Mouse (Mus musculus): ENCODE data around the gene Tprn.

Gene Tprn

DNA sequence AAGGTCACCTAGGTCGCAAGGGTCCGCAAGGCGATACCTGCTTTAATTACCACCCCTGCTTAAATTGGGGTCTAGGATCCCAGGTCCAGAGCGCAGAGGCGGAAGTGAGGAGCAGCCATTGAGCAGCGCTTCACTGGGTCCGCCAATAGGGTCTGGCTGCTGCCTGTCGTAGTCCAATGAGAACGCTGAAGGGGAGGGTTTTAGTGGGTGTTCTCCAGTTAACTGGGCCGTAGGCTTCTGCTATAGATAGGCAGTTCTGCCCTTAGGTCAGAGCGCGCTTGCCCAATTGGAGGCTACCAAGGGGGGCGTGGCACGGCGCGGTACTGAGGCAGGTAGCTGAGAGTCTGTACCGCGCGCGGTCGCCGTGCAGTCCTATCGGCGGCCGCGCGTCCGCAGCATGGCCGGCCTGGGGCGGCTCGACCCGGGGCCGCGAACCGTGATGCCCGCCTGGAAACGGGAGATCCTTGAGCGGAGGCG lies at the start of gene Tprn:
Gene Tprn, plus strand, starts transcription at position 328 of the 477 bp plus-strand sequence.
- peak; percentile 99 for DNase-seq (ENCODE audit: extremely low read depth, low read depth)

DNA sequence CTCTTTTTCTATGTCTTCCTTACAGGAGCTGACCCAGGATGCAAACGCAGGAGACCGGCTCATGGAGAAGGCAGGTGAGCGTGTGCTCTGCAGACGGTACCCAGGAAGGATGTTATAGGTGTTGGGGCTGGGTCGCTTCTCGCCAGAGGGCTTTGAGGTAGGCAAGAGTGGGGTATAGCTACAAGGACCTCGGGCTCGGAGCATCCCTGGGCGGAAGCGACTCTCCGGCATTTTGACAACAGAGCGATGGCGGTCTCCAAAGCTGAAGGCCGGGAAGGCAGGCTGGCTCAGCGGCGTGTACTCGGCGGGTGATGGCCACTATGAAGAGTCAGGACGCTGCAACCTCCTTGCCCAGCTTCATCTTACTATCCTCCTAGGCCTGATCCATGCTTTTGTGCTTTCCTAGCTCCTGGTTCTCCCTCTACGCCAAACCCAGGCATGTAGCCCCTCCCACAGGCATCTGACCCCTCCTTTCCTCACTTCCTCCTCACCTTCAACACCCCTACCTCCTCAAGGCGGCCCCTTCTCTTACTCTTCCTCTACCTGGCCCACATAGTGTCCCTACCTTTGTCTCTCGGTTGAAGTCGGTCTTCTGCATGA lies 49.1 kb upstream of the Tprn start:
- DNase-seq (ENCODE audit: extremely low read depth, low read depth): no peak

DNA sequence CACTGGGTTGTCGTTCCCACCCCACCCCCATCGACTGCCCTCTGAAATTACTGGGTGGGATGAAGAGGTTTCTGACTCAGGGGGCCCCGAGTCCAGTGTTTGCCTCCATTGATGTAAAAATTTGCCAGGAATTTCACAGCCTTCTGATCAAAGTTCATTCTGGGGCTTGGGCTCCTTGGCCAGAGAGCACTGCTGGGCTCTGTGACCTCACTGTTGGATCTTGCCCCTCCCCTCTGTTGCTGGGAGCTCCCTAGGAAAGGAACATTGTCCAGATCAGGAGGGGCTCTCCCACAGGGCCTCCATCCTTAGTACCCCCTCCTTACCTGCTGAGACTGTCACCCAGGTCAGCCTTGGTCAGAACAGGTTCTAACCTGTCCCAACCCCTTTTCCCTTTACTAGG lies 48.0 kb upstream of the Tprn start, which contains the start of gene Stpg3:
Gene Stpg3, minus strand, starts transcription at position 194 of the 400 bp plus-strand sequence.
- DNase-seq (ENCODE audit: extremely low read depth, low read depth): no peak

DNA sequence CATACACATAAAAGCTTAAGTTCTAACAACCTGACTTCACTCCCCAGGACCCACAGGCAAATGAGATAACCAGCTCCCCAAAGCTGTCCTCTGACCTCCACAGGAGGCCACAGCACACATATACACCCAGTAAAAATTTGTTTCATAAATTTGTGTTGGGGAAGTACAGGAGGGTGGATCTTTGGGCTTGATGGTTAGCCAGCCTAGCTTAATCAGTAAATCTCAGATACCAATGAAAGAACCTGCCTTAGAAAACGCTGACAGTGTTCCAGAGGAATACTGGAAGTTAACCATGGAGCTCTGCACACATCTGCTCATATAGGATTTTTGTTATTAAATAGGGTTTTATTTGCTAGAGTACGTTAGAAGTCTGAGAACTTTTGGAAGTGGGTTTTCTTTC lies 44.8 kb upstream of the Tprn start:
- no peak for DNase-seq (ENCODE audit: extremely low read depth, low read depth)

DNA sequence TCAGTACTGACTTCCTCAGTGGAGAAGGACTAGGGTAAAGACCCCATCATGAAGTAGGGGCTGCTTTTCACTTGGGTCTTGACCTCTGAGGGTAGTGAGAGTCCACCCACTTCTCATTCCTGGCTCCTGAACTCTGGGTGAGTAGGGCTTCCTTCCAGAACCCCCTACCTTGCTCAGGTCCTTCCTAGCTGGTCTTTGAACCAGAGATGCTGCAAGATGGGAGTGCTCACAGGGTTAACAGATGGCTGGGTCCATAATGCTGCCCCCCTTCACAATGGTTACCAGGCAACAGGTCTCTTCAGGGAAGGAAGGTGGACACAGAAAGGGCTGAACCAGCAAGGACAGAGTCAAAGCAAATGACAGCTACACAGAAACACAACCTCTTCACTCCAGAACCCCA lies 44.0 kb upstream of the Tprn start, which contains the start of gene Fam166a:
Gene Fam166a, plus strand, starts transcription at position 301 of the 400 bp plus-strand sequence.
- DNase-seq (ENCODE audit: extremely low read depth, low read depth): no peak

DNA sequence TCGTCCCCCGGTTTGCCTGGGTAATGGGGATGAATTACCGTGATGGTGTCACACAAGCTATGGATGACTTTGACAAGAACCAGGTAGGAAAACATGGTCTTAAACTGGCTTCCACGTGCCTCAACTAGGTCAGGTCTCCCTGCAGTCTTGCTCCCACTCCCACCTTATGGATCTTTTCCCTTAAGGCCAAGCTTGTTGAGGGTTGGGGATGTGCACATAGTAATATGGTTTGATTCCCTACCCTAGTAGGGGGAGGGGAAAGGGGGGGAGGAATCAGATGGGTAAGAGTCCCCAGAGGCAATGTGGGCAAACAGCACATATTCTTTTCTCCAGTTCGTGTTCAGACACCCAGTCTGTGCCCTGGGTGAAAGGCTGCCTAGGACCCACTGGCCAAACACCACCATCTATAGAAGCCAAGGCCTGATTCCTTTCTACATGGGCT lies 41.1 kb upstream of the Tprn start:
- no peak for DNase-seq (ENCODE audit: extremely low read depth, low read depth)

DNA sequence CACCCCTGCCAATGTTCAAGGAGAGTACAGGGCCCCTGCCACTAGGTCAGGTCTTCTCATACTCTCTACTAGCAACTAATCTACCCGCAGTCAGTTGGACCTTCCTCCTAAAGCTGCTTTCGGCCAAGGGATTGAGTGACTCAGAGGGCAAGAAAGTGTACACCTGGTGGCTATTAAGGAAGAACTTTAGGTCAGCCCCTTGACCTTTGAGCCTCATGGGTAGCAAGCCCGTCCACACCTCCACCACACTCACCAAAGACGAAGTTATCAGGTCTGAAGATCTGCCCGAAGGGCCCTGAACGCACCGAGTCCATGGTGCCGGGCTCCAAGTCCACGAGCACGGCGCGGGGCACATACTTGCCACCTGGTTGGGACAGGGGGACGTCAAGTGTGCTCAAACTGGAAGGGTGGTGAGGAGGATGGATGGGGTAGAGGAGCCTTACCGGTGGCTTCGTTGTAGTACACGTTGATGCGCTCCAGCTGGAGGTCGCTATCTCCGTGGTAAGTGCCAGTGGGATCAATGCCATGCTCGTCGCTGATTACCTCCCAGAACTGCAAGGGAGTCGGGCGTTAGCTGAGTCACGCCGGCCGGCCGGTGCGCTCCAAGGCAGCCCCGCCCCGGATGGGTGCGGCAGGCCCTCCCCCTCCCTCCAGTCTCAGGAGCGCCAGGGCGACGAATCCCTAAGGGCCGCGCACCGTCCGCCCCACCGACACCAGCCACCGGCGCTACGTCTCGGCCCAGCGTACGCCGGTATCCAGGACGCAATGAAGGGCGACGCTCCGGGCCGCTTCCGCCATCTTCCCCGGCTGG lies 38.5 kb upstream of the Tprn start:
- DNase-seq (ENCODE audit: extremely low read depth, low read depth): peak; percentile 65

DNA sequence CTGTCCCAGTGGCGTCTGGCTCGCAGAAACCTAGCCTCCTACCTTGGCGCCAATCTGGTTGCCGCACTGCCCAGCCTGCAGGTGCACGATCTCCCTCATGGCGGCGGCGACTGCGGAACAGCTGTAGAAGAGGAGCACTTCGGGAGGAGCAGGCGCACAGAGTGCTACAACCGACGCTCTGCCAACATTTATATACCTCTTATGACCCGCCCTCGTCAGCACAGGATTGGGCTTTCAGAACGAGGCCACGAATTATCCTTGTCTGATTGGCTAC lies 38.0 kb upstream of the Tprn start, which contains the start of gene Tubb4b:
Gene Tubb4b, minus strand, starts transcription at position 211 of the 274 bp plus-strand sequence.
- DNase-seq (ENCODE audit: extremely low read depth, low read depth): no peak

DNA sequence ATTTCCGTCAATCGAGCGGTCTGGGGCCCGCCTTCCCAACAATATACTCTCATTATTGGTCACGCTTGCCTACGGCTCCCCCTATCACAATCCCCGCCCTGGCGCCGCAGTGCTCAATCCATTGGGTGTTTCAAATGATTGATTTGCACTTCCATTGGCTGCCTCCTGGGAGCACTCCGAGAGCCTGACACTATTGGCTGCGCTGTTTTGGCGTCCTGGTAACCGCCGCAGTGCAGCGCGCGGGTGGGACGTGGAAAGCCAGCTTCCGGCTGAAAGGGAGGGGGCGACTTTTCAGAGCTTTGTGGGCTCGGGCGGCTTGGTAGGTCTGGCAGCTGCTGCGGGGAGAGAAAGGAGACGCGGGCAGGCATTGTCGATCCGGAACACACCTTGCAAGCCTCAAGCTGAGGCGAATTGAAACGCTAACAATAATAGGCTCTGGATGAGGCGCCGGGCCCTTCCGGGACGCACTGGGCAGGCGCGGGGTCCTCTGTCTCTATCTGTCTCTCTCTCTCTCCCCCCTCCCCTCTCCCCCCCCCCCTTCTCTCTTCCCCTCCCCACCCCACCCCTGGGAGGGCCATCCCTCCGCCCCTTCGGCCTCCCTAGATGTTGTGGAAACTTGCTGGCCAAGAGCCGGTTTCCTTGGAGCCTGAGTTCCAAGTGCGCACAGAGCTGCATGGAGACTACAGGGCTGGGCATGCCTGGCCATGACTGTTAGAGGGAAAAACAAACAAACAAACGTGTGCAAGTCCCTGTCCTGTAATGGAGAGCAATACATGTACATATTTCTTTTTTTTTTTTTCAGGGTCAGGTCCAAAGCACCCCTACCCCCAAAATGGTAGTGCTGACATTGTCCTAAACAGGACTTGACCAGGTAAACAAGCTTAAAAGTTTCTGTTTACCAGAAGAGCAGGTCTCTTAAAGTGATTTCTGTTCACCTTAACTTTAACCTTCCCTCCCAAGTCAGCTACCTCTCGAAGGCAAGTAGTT lies 37.4 kb upstream of the Tprn start:
- DNase-seq (ENCODE audit: extremely low read depth, low read depth): peak; percentile 99

DNA sequence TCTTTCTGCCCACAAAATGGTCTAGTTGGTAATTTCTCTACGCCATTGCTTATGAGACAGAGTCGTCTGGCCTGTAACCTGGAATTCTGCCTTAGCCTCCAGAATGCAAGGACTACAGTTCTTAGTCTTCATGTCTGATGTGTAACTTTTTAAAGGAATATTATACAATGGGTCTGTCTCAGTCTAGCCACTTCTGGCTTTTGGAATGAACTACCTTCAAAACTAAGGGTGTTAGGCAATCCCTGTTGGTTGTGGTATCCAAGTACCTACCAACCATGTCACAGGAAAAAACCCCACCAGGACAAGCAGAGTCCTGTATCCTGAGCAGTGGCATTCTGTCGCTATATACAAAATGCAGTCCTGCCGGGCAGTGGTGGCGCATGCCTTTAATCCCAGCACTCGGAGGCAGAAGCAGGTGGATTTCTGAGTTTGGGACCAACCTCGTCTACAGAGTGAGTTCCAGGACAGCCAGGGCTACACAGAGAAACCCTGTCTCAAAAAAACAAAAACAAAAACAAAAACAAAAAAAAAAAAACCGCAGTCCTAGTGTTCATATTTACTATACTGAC lies 36.5 kb upstream of the Tprn start:
- no peak for DNase-seq (ENCODE audit: extremely low read depth, low read depth)

DNA sequence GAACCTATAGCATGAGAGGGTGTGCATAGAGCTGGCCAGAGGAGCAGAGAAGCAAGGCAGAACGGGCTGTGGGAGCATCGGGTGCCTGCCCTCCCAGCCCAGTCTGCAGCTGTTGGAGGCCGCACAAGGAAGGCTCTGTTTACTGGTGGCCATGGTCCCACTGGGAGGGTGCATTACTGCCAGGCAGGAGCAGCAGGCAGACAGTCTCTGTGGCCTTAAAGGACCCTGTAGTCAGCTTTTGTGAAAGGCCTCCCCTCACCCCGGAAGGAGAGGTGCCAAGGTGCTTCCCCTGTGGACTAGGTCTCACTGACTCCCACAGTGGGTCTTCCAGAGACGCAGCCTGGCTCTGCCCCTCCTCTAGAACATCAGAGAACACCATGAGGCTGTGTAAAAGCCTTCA lies 35.6 kb upstream of the Tprn start:
- no peak for DNase-seq (ENCODE audit: extremely low read depth, low read depth)

DNA sequence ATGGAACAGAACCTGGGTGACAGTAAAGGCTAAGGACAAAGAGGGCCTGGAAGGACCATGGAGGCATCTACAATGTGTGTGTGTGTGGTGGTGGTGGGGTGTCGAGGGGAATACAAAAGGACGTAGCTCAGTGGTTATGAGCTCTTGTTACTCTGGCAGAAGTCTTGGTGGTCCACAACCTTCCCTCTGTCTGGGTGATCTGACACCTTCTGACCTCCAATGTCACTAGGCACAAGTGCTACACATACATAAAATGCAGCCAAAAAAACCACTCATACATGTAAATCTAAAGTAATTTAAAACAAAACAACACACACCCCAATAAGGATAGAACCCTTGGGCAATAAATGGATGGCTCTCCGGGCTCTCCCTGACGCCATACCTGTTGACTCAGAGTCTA lies 35.0 kb upstream of the Tprn start:
- no peak for DNase-seq (ENCODE audit: extremely low read depth, low read depth)

DNA sequence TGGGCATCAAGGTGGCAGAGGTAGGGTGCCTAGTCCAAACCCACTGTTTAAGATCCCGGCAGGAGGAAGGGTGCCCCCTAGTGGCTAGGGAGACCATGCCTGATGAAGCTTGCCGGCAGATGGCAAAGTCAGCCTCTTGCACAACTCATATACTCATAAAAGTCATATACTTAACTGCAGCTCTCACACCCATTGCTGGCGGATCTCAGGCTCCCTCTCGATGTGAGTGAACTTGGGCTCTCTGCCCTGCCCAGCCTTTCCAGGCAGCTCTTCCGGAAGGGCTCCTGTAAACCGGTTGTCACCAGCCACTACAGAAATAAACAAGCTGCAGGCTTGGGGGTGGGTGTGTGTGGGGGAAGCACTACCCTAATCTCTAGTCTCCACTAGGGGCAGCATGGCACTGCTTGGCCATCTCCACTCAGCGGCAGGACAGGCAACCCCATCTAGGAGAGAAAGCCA lies 34.0 kb upstream of the Tprn start:
- DNase-seq (ENCODE audit: extremely low read depth, low read depth): peak; percentile 84

DNA sequence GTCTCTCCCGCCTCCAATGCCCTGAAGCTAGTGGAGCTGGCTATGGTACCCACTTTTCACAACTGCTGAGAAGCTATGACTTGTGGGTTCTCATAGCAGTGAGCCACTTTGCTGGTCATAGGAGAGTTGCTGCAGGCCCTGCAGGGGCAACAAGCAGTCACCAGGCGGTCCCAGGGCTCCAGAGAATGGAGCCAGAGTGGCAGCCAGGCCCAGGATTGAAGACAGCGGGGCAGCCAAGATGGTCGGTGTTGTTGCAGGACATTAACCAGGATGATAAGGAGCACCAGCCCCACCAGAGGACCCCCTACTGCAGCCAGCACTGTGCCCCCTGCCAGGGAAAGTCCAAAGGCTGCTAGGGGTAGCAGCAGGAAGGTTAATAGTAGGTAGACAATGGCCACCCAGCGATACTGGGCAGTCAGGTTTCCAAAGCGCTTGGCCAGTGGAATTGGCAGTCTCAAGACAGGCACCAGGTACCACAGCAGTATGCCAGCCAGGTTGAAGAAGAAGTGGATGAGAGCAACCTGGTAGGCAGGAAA lies 33.4 kb upstream of the Tprn start:
- no peak for DNase-seq (ENCODE audit: extremely low read depth, low read depth)

DNA sequence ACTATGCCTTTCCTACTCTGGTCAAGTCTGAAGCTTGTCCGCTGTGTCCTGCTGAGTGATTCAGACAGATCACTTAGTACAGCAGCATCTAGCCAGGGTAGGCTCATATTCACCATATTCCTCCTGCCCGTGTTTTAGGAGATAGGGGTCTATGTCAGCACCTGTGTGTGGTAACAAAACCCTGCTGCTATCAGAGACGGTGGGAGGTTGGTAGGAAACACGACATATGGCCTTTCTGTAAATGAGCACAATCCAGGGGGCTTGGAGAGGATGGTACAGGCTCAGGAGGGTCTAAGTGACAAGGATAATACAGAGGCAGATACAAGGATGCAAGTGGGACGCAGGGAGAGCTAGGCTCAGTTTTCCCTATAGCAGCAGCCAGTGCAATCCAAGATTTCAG lies 32.8 kb upstream of the Tprn start:
- DNase-seq (ENCODE audit: extremely low read depth, low read depth): no peak

DNA sequence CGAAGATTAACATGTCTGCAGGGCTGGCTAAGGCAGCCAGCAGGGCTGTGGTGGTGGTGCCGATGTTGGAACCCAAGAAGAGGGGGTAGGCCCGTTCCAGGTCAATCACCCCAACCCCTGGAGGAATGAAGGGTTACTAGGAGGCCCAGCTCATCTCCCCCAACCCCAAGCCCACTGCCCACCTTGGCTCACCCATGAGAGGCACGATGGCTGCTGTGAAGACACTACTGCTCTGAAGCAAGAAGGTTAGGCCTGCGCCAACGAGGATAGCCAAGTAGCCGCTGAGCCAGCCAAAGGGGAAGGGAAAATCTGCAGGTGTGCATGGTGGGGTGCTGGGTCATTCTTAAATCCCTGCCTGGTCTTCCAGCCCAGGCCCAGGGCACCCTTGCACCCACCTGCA lies 31.8 kb upstream of the Tprn start:
- no peak for DNase-seq (ENCODE audit: extremely low read depth, low read depth)

DNA sequence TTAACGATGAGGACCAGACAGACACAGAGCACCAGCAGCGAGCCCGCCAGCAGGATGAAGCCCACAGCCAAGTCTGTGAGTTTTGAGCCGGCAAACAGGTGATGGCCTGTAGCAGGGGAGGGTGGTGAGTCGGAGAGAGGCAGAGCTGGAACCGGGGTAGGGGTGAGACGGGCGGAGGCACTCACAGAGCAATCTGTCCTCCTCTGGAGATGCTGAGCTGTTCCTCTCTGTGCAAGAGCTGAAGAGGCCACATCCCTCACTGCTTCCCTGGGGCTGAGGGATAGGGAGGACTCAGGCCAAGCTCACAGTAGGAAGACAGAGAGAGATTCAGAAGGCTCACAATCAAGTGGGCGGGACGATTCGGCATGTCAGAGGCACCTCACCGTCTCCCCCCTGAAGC lies 31.4 kb upstream of the Tprn start:
- DNase-seq (ENCODE audit: extremely low read depth, low read depth): no peak

DNA sequence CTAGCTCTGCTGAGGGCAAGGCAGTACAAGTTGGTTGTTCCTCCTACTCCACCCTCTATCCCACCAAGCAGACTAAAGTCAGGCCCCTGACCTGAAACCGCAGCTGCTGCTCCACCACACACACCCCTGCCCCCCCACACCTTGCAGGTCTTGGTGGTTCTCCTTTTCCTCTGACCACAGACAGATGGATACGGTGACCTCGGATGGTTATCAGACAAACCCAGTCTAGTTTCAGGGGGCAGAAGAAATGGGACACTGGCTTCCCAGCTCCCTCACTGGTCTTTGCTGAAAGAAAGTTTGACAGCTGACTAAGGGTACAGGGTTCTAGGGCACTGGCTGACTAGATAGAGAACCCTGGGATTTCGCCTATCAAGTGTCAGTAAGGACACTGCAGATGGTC lies 29.0 kb upstream of the Tprn start:
- peak; percentile 68 for DNase-seq (ENCODE audit: extremely low read depth, low read depth)

DNA sequence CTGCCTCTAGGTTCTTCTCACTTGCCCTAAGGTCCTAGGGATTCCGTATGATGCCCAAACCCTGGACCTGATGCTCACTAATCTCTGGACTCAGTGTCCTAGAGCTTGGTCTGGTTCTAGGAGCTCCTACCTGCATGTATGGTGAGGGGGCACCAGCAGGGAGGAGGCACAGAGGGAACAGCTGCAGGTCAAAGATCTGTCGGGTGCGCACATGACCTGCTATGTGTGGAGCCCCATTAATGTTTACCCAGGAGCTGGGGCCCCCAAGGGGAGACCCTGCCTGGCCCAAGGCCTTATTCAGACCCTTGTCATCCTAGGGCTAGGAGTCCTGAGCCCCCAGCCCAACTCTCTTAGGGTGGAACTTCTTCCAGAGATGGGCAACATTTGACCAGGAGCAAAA lies 28.4 kb upstream of the Tprn start, which contains the start of gene Slc34a3:
Gene Slc34a3, minus strand, starts transcription at position 315 of the 400 bp plus-strand sequence.
- no peak for DNase-seq (ENCODE audit: extremely low read depth, low read depth)

DNA sequence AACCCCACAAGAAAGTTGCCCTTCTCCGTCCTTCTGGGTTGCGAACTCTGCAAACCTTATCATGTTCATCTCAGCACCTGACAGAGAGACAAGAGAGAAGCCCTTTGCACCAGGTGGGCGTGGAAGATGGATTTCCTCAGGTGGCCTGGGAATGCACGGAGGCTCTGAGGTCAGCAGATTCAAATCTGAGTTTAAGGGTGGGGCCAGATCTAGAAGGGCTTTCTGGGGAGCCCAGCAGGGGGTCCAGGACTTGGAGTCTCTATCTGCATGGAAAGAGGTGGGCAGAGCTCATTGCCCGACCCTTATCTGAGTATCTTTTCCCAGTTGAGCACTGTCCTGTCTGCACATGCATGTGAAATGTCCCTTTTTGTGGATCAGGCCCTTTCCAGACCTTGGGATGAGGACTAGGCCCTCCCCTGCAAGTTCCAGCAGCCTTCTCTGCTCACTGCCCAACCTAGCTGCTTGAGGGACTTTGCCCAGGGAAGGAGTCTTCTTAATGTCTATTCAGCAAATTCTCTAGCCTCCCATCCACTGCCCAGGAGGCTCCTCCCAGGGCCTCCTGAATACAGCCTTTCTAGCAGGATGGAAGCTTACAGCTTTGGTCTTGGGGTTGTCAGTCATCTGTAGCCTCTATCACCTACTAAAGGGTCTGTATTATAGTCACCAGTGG lies 27.7 kb upstream of the Tprn start:
- no peak for DNase-seq (ENCODE audit: extremely low read depth, low read depth)

Data from MEL-GATA-1-ER (cell line).